ENCODE assay signal across 20 mouse cellular contexts in genomic region chr9:108611488-108611887, GRCm38 (mm10).
"Had no signal": no experiment of that assay in that cellular context is flagged by ENCODE, and none has a peak within 500 bp of the region (broad histone marks: within the 10 kb centered on the region; RNA-seq: fewer than 3 reads in every experiment).

No protein-coding gene starts in this region.

- H3K27ac ChIP-seq: kidney, embryonic 15.5 days; limb, embryonic 10.5 days; limb, embryonic 13.5 days; liver, embryonic 12.5 days; liver, embryonic 15.5 days; lung, embryonic 15.5 days; stomach, postnatal 0 days had no signal

- H3K9me3 ChIP-seq: kidney, embryonic 15.5 days; limb, embryonic 10.5 days; limb, embryonic 13.5 days; liver, embryonic 12.5 days; liver, embryonic 15.5 days; lung, embryonic 15.5 days; megakaryocyte, embryonic 14.5 days had no signal

- H3K4me3 ChIP-seq: kidney, embryonic 15.5 days; limb, embryonic 10.5 days; limb, embryonic 13.5 days; liver, embryonic 12.5 days; liver, embryonic 15.5 days; lung, embryonic 15.5 days; megakaryocyte, embryonic 14.5 days had no signal

- ATAC-seq: liver, embryonic 12.5 days had no signal

- H3K4me1 ChIP-seq: kidney, embryonic 15.5 days; limb, embryonic 10.5 days; limb, embryonic 13.5 days; lung, embryonic 15.5 days had no signal

- H3K27me3 ChIP-seq: kidney, embryonic 15.5 days; limb, embryonic 13.5 days; liver, embryonic 12.5 days; liver, embryonic 15.5 days; lung, embryonic 15.5 days; megakaryocyte, embryonic 14.5 days had no signal

- DNase-seq: kidney, adult 11 months; kidney, adult 8-10 months; kidney, postnatal 10 days; kidney, postnatal 36 days; layer of hippocampus, postnatal 36 days; liver; lung, adult 18-20 months; lung, postnatal 10 days; lung, postnatal 36 days; midbrain, embryonic 14.5 days; right cerebral cortex, postnatal 4 days; thymus, postnatal 25 days had no signal
